Mouse (Mus musculus) heart, postnatal 0 days (tissue): Measurements from ENCODE around the gene Chchd3.

Experiments used
- CTCF ChIP-seq: IDR thresholded peaks from 2 replicates; pipeline ENCODE4 v1.5.1; 2016; ENCODE audit warnings: antibody characterized with exemption, control low read depth, low read depth
- EP300 ChIP-seq: IDR thresholded peaks from 2 replicates; pipeline ENCODE4 v1.6.1; 2016; ENCODE audit warnings: antibody characterized with exemption, low read depth

GRCm38 (mm10) chr6:33040360-33041090 is 19.5 kb downstream of the Chchd3 start:
- TF ChIP-seq CTCF = no peak
- no peak for TF ChIP-seq EP300
